Mouse (Mus musculus): Measurements from ENCODE around the gene Ube2t. TPM values are rescaled to one million over a fixed set of nuclear protein-coding genes. Genes with fewer than 3 reads are reported as not detected.

Gene Ube2t
- total RNA-seq, 2 experiments from 2014 or later, result 6.5 to 9.5 TPM

- intact Hi-C loops (cut with DNase I), result no loop called here
- no peak for DNase-seq
These were observed 59.6 kb downstream of the Ube2t start for GRCm38 (mm10) chr1:135021936-135022335.

- DNase-seq, result no peak
- intact Hi-C loops (cut with DNase I), result no loop called here
These were observed 61.2 kb downstream of the Ube2t start for GRCm38 (mm10) chr1:135023583-135023982.

Other genes starting within 250 kb of the Ube2t start
- 100 to 1,000 TPM; 170 to 182 TPM for gene Ppp1r12b, start 6.6 kb upstream of the Ube2t start, total RNA-seq (2021)
- under 1 TPM; 0.39 to 0.51 TPM for gene Lgr6, start 142.7 kb downstream of the Ube2t start, total RNA-seq (2021)
- under 1 TPM; 0.27 to 0.56 TPM for gene Ptpn7, start 170.1 kb downstream of the Ube2t start, total RNA-seq (2021)
- gene Arl8a, start 184.3 kb downstream of the Ube2t start, total RNA-seq (2021), result 10 to 100 TPM; 15.6 to 16.9 TPM
- under 1 TPM; 0.26 to 0.42 TPM for gene Gpr37l1, start 205.1 kb downstream of the Ube2t start, total RNA-seq (2021)

Measured in gastrocnemius, postnatal 36 days (tissue).